Mouse (Mus musculus) olfactory bulb, adult 2 months (tissue): Measurements from ENCODE around the gene Lclat1.

Source experiments
- CTCF ChIP-seq: fragments of 200-500 bp; IDR thresholded peaks from 2 replicates; pipeline ENCODE4 v1.5.1; 2012; ENCODE audit warnings: low read depth, mild to moderate bottlenecking, low read length, moderate library complexity; ENCODE audit not compliant: insufficient read depth
- POLR2A ChIP-seq: fragments of 200-500 bp; IDR thresholded peaks from 2 replicates; pipeline ENCODE4 v1.6.1; 2012; ENCODE audit warnings: mild to moderate bottlenecking, low read depth, low read length, moderate library complexity; ENCODE audit not compliant: insufficient read depth

DNA sequence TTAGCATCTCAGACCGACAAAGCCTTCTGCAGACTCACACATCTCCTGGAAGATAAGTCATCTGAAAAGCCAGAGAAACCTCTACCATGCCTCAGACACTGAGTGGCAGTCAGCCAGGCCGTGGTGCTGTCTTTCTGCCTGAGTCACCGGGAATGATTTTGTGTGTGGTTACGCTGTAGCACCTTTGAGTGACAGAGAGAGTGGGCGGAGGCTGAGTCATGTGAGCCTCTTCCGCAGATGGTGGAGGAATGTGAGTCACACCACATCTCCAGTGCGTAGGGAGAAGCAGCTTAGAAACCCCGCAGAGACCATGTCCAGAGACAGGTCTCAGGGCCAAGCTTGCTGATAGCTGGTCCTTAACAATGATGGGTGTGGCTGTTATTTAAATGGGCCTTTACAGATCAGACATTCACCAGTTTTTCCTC, 155.3 kb downstream of the Lclat1 start:
- TF ChIP-seq CTCF (no peak), POLR2A (no peak)
